Mouse (Mus musculus): ENCODE data around the gene Agap1. TPM values are rescaled to one million over a fixed set of nuclear protein-coding genes. Genes with fewer than 3 reads are reported as not detected.

Gene Agap1
- polyA plus RNA-seq, 1 experiment = 12.1 TPM

GRCm38 (mm10) chr1:89849861-89850230 is 395.2 kb downstream of the Agap1 start:
- Histone ChIP-seq H3K27ac (ENCODE audit: control insufficient read depth, insufficient read depth, low read depth, low read length, poor library complexity) (no peak overlapping the region), H3K4me3 (replicated peaks; ENCODE audit: control insufficient read depth, low read depth, low read length) (no peak overlapping the region), H3K4me1 (ENCODE audit: control insufficient read depth, insufficient read depth, low read length) (no peaks in the 10 kb centered on the region)
- TF ChIP-seq POLR2A (IDR thresholded peaks at IDR 0.05; ENCODE audit: borderline replicate concordance, control insufficient read depth, low read depth, low read length) = no peak
- no peak for TF ChIP-seq CTCF (IDR thresholded peaks at IDR 0.05; ENCODE audit: control insufficient read depth, insufficient read depth, low read length)
- WGBS = 91% methylated on average over 7 of the region's 7 CpGs

- no peak for TF ChIP-seq POLR2A (IDR thresholded peaks at IDR 0.05; ENCODE audit: borderline replicate concordance, control insufficient read depth, low read depth, low read length)
- no peak for TF ChIP-seq CTCF (IDR thresholded peaks at IDR 0.05; ENCODE audit: control insufficient read depth, insufficient read depth, low read length)
- H3K4me3 ChIP-seq (replicated peaks; ENCODE audit: control insufficient read depth, low read depth, low read length) = no peak overlapping the region
- no peak overlapping the region for H3K27ac ChIP-seq (ENCODE audit: control insufficient read depth, insufficient read depth, low read depth, low read length, poor library complexity)
- H3K4me1 ChIP-seq (ENCODE audit: control insufficient read depth, insufficient read depth, low read length) = no peaks in the 10 kb centered on the region
- 82% methylated on average over 11 of the region's 11 CpGs for WGBS
Measured at GRCm38 (mm10) chr1:89850681-89851414, 396.2 kb downstream of the Agap1 start.

- 26% methylated on average over 3 of the region's 3 CpGs for WGBS
- no peaks in the 10 kb centered on the region for H3K4me1 ChIP-seq (ENCODE audit: control insufficient read depth, insufficient read depth, low read length)
- no peak overlapping the region for H3K27ac ChIP-seq (ENCODE audit: control insufficient read depth, insufficient read depth, low read depth, low read length, poor library complexity)
- H3K4me3 ChIP-seq (replicated peaks; ENCODE audit: control insufficient read depth, low read depth, low read length) = no peak overlapping the region
- TF ChIP-seq CTCF (IDR thresholded peaks at IDR 0.05; ENCODE audit: control insufficient read depth, insufficient read depth, low read length) (peak; percentile 32; the same call in 1 of the 2 replicates), POLR2A (IDR thresholded peaks at IDR 0.05; ENCODE audit: borderline replicate concordance, control insufficient read depth, low read depth, low read length) (no peak)
Measured at GRCm38 (mm10) chr1:89859182-89859581, 404.6 kb downstream of the Agap1 start.

GRCm38 (mm10) chr1:89860017-89860730 is 405.6 kb downstream of the Agap1 start:
- Histone ChIP-seq H3K27ac (ENCODE audit: control insufficient read depth, insufficient read depth, low read depth, low read length, poor library complexity) (no peak overlapping the region), H3K4me1 (ENCODE audit: control insufficient read depth, insufficient read depth, low read length) (no peaks in the 10 kb centered on the region), H3K4me3 (replicated peaks; ENCODE audit: control insufficient read depth, low read depth, low read length) (no peak overlapping the region)
- TF ChIP-seq POLR2A (IDR thresholded peaks at IDR 0.05; ENCODE audit: borderline replicate concordance, control insufficient read depth, low read depth, low read length) (no peak), CTCF (IDR thresholded peaks at IDR 0.05; ENCODE audit: control insufficient read depth, insufficient read depth, low read length) (no peak)
- WGBS = 90% methylated on average over 2 of the region's 2 CpGs

GRCm38 (mm10) chr1:89865787-89866186 is 411.2 kb downstream of the Agap1 start:
- TF ChIP-seq CTCF (IDR thresholded peaks at IDR 0.05; ENCODE audit: control insufficient read depth, insufficient read depth, low read length) (no peak), POLR2A (IDR thresholded peaks at IDR 0.05; ENCODE audit: borderline replicate concordance, control insufficient read depth, low read depth, low read length) (no peak)
- no peaks in the 10 kb centered on the region for H3K4me1 ChIP-seq (ENCODE audit: control insufficient read depth, insufficient read depth, low read length)
- no peak overlapping the region for H3K27ac ChIP-seq (ENCODE audit: control insufficient read depth, insufficient read depth, low read depth, low read length, poor library complexity)
- WGBS = 72% methylated on average over 6 of the region's 6 CpGs
- no peak overlapping the region for H3K4me3 ChIP-seq (replicated peaks; ENCODE audit: control insufficient read depth, low read depth, low read length)

- Histone ChIP-seq H3K27ac (ENCODE audit: control insufficient read depth, insufficient read depth, low read depth, low read length, poor library complexity) (no peak overlapping the region), H3K4me3 (replicated peaks; ENCODE audit: control insufficient read depth, low read depth, low read length) (no peak overlapping the region), H3K4me1 (ENCODE audit: control insufficient read depth, insufficient read depth, low read length) (no peaks in the 10 kb centered on the region)
- 90% methylated on average over 4 of the region's 4 CpGs for WGBS
- no peak for TF ChIP-seq CTCF (IDR thresholded peaks at IDR 0.05; ENCODE audit: control insufficient read depth, insufficient read depth, low read length)
- TF ChIP-seq POLR2A (IDR thresholded peaks at IDR 0.05; ENCODE audit: borderline replicate concordance, control insufficient read depth, low read depth, low read length) = no peak
Measured at GRCm38 (mm10) chr1:89867847-89868246, 413.2 kb downstream of the Agap1 start.

GRCm38 (mm10) chr1:89870134-89870905 is 415.7 kb downstream of the Agap1 start:
- H3K27ac ChIP-seq (ENCODE audit: control insufficient read depth, insufficient read depth, low read depth, low read length, poor library complexity) = no peak overlapping the region
- TF ChIP-seq CTCF (IDR thresholded peaks at IDR 0.05; ENCODE audit: control insufficient read depth, insufficient read depth, low read length) = no peak
- TF ChIP-seq POLR2A (IDR thresholded peaks at IDR 0.05; ENCODE audit: borderline replicate concordance, control insufficient read depth, low read depth, low read length) = no peak
- no peak overlapping the region for H3K4me3 ChIP-seq (replicated peaks; ENCODE audit: control insufficient read depth, low read depth, low read length)
- WGBS = 86% methylated on average over 12 of the region's 12 CpGs
- H3K4me1 ChIP-seq (ENCODE audit: control insufficient read depth, insufficient read depth, low read length) = no peaks in the 10 kb centered on the region

GRCm38 (mm10) chr1:89870906-89871211 is 416.3 kb downstream of the Agap1 start:
- Histone ChIP-seq H3K4me3 (replicated peaks; ENCODE audit: control insufficient read depth, low read depth, low read length) (no peak overlapping the region), H3K27ac (ENCODE audit: control insufficient read depth, insufficient read depth, low read depth, low read length, poor library complexity) (no peak overlapping the region), H3K4me1 (ENCODE audit: control insufficient read depth, insufficient read depth, low read length) (no peaks in the 10 kb centered on the region)
- WGBS = 55% methylated on average over 6 of the region's 6 CpGs
- TF ChIP-seq POLR2A (IDR thresholded peaks at IDR 0.05; ENCODE audit: borderline replicate concordance, control insufficient read depth, low read depth, low read length) (no peak), CTCF (IDR thresholded peaks at IDR 0.05; ENCODE audit: control insufficient read depth, insufficient read depth, low read length) (no peak)

All from bone marrow, adult 2 months (tissue).